Mouse (Mus musculus) embryonic facial prominence, embryonic 12.5 days (tissue): ENCODE results near the gene Ppp1r12a. TPM values are rescaled to one million over a fixed set of nuclear protein-coding genes. Genes with fewer than 3 reads are reported as not detected.
A peak's percentile ranks its signal among the peaks of the same experiment; 100 is the strongest.

Experiments used
- ATAC-seq: fragments of 200-750 bp; cut with Nextera tagmentation; 2 replicates; pipeline ENCODE4 v1.8.0; 2017; ENCODE audit not compliant: insufficient number of reproducible peaks, insufficient read depth, low FRiP score, low TSS enrichment
- H3K27ac ChIP-seq: fragments of 300-500 bp; sonication (generic); 2 replicates; pipeline ENCODE4 v1.5.1; 2016; ENCODE audit warnings: mild to moderate bottlenecking
- H3K27me3 ChIP-seq: fragments of 300-500 bp; sonication (generic); 2 replicates; pipeline ENCODE4 v1.6.1; 2016; ENCODE audit warnings: mild to moderate bottlenecking, moderate library complexity
- H3K36me3 ChIP-seq: fragments of 300-500 bp; sonication (generic); 2 replicates; pipeline ENCODE4 v1.6.1; 2016; ENCODE audit warnings: mild to moderate bottlenecking
- H3K4me1 ChIP-seq: fragments of 300-500 bp; sonication (generic); 2 replicates; pipeline ENCODE4 v1.6.1; 2016
- H3K4me2 ChIP-seq: fragments of 300-500 bp; sonication (generic); replicated peaks from 2 replicates; pipeline ENCODE4 v1.6.1; 2016; ENCODE audit warnings: mild to moderate bottlenecking, moderate library complexity
- H3K4me3 ChIP-seq: fragments of 300-500 bp; sonication (generic); 2 replicates; pipeline ENCODE4 v1.5.1; 2016; ENCODE audit warnings: mild to moderate bottlenecking
- H3K9ac ChIP-seq: fragments of 300-500 bp; sonication (generic); 2 replicates; pipeline ENCODE4 v1.6.1; 2016; ENCODE audit warnings: mild to moderate bottlenecking, moderate library complexity
- H3K9me3 ChIP-seq: fragments of 300-500 bp; sonication (generic); 2 replicates; pipeline ENCODE4 v1.6.1; 2016; ENCODE audit warnings: mild to moderate bottlenecking, moderate library complexity
- WGBS: fragments of 180-500 bp; shearing (Covaris S2); methylation state at CpG from one replicate; pipeline ENCODE4 v1.1.7; 2016; 5-methylcytosine and 5-hydroxymethylcytosine counted together
- polyA plus RNA-seq: library from polyadenylated mRNA; unstranded; fragments of >200 nt; fragmentation: Nextera tagmentation; extraction: Ambion mirVana; gene quantifications from 2 replicates; pipeline ENCODE4 v1.2.1, GENCODE M21; 2016

The Ppp1r12a gene
- polyA plus RNA-seq, 1 experiment from 2014 or later, result 85.8 TPM

DNA sequence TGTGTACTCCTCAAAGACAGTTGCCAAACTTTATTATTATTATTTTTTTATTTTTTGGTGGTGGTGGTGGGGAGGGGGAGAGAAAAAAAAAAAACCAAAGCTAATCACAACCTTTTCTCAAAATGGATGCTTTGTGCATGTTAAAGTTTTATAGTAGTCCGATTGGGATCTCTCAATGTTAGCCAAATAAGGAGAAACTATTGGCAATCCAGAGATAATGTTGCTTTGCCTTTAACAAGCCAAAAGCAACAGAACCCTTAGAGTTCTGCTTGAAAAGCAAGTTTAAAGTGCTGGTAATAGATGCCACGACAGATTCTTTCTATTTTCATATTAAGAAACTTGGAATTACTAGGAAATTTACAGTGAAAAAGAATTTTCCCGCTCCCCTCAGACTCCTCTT is 1.5 kb downstream of the Ppp1r12a start:
- no peak overlapping the region for H3K27ac ChIP-seq
- peaks cover 13% of the 10 kb centered on the region for H3K4me1 ChIP-seq
- WGBS, result 33% methylated on average over 3 of the region's 3 CpGs
- H3K4me3 ChIP-seq, result peak overlapping the region; percentile 99
- H3K4me2 ChIP-seq, result peak overlapping the region; percentile 62
- H3K27me3 ChIP-seq, result no peaks in the 10 kb centered on the region
- ATAC-seq, result no peak
- no peaks in the 10 kb centered on the region for H3K9me3 ChIP-seq
- peak overlapping the region; percentile 99 for H3K9ac ChIP-seq
- H3K36me3 ChIP-seq, result no peaks in the 10 kb centered on the region

DNA sequence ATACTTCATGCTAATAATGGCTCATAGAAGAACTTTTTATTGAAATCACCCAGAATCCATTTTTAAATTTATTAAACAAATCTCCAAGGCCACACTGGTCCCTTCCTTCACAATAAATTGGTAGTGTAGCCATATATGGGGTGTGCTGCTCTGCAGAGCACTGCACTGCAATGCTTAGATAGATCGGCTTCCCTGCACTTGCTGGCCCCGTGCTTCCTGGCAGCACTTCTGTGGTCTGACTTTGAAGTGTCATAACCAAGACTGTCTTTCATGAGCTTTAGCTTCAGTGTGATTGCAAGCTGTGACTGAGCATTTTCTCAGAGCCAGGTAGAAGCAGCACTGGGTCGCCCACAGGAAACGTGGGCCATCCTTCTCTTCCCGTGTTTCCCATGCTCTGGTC is 5.8 kb downstream of the Ppp1r12a start:
- 87% methylated on average over 5 of the region's 5 CpGs for WGBS
- Histone ChIP-seq H3K4me2 (no peak overlapping the region), H3K9ac (no peak overlapping the region), H3K4me3 (no peak overlapping the region), H3K27me3 (no peaks in the 10 kb centered on the region), H3K27ac (no peak overlapping the region), H3K9me3 (no peaks in the 10 kb centered on the region), H3K4me1 (peaks cover 14% of the 10 kb centered on the region), H3K36me3 (no peaks in the 10 kb centered on the region)
- ATAC-seq, result no peak

DNA sequence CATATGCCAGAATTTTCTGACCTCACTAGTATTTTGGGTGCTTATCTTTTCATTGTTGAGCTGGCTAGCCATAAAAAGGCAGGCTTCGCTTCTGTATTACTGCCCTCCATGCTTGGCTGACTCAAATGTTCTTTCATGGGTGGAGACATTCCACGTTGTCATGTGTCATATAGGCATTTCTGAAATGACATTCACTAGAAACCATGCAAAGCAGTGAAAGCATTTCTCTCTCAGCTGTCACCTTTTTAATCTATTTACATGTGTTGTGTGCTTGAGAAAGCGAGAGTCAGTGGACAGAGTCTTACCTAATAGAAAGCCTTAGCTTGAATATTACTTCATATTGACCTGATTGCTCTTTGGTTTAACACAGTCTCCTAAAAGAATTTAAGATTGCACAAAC is 8.8 kb downstream of the Ppp1r12a start:
- 84% methylated on average over 3 of the region's 3 CpGs for WGBS
- H3K27me3 ChIP-seq, result no peaks in the 10 kb centered on the region
- no peak overlapping the region for H3K9ac ChIP-seq
- H3K4me1 ChIP-seq, result peaks cover 7% of the 10 kb centered on the region
- H3K36me3 ChIP-seq, result no peaks in the 10 kb centered on the region
- H3K4me3 ChIP-seq, result no peak overlapping the region
- H3K27ac ChIP-seq, result no peak overlapping the region
- H3K4me2 ChIP-seq, result no peak overlapping the region
- no peaks in the 10 kb centered on the region for H3K9me3 ChIP-seq
- no peak for ATAC-seq

DNA sequence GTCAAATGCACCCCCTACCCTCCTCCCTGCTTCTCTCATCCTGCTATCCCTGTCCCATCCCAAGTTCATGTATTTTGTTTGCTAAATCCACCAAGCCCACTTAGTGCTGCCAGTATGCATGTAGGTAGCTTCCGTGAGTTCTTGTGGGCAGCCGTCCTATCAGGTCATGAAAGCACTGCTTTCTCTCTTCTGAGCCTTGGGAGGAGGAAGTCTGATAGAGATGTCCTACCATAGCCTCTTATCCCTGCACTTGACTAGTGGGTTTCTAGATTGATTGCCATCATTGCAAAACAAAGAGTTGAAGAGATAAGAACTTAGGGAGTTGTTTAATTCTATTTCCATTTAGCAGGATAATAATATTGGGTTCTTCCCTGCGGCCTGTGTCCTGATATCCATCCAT is 9.6 kb downstream of the Ppp1r12a start:
- no peak overlapping the region for H3K27ac ChIP-seq
- H3K4me2 ChIP-seq, result no peak overlapping the region
- H3K9ac ChIP-seq, result no peak overlapping the region
- peaks cover 7% of the 10 kb centered on the region for H3K4me1 ChIP-seq
- 89% methylated on average over 3 of the region's 3 CpGs for WGBS
- H3K27me3 ChIP-seq, result no peaks in the 10 kb centered on the region
- no peak overlapping the region for H3K4me3 ChIP-seq
- no peak for ATAC-seq
- H3K9me3 ChIP-seq, result no peaks in the 10 kb centered on the region
- no peaks in the 10 kb centered on the region for H3K36me3 ChIP-seq

DNA sequence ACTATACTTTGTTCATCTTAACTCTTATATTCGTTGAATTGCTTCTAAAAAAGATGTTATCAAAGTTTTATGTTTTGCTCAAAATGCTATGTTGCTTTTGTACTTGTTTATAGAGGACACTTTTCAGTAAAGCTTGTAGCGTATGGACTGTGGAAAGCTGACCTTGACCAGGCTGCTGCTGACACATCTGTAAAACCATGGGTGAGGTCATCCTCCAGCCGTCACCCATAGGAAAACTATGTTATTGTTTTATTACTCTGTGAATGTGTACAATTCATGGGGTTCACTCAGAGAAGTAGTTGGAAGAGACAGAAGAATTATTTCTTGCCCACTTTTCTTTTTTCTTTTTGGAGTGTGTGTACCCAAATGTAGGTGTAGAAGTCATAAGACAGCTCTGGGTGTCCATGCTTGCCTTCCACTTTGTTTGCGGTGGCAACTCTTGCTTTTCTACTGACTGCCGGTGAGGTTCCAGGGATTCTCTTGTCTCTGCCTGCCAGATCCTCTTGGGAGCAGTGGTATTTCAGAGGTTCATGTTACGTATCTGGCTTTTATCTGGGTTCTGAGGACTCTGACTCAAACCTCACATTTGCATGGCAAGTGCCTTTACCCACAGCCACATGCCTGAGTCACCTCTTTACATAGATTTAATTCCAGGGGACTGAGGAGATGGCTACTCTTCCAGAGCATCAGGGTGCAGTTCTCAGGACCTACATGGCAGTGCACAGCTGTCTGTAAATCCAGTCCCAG is 11.0 kb downstream of the Ppp1r12a start:
- WGBS, result 54% methylated on average over 6 of the region's 6 CpGs
- Histone ChIP-seq H3K9ac (no peak overlapping the region), H3K4me1 (peaks cover 7% of the 10 kb centered on the region), H3K4me3 (no peak overlapping the region), H3K4me2 (no peak overlapping the region), H3K27me3 (no peaks in the 10 kb centered on the region), H3K9me3 (no peaks in the 10 kb centered on the region), H3K27ac (no peak overlapping the region), H3K36me3 (no peaks in the 10 kb centered on the region)
- no peak for ATAC-seq

DNA sequence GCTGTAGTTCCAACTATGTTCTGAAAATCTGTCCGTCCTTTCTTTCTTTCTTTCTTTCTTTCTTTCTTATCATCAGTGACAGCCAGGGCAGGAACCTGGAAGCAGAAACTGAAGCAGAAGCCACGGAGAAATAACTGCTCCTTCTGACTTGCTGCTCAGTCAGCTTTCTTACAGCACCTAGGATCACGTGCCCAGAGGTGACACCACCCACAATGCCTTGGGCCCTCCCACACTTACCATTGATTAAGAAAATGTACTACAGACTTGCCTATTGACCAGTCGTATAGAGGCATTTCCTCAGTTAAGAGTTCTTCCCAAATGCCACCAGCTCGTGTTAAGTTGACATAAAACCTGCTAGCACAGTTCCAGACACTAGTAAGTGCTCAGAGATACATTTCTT is 12.1 kb downstream of the Ppp1r12a start:
- WGBS, result 79% methylated on average over 5 of the region's 5 CpGs
- Histone ChIP-seq H3K4me2 (no peak overlapping the region), H3K4me1 (peaks cover 7% of the 10 kb centered on the region), H3K9ac (no peak overlapping the region), H3K9me3 (no peaks in the 10 kb centered on the region), H3K27ac (no peak overlapping the region), H3K27me3 (no peaks in the 10 kb centered on the region), H3K36me3 (no peaks in the 10 kb centered on the region), H3K4me3 (no peak overlapping the region)
- ATAC-seq, result no peak

DNA sequence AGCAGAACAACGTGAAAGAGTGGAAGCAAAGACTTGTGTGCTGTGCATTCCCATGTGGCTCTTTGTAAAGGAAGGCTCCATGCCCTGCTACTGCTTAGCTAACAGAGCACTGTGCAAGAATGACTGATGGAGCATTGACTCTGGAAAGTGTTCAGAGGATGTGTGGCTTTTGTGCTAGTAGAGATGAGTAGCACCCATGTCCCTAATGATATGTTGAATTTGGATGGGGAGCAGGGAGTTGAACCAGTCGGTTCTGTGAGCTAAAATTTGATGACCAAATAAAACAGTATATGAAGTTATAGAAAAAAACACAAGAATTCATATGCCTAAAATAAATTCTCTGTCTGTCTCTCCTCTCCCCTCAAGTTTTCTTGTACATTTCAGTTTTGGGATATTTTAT is 13.9 kb downstream of the Ppp1r12a start:
- Histone ChIP-seq H3K27me3 (no peaks in the 10 kb centered on the region), H3K4me2 (no peak overlapping the region), H3K9ac (no peak overlapping the region), H3K9me3 (no peaks in the 10 kb centered on the region), H3K4me3 (no peak overlapping the region), H3K36me3 (no peaks in the 10 kb centered on the region), H3K27ac (no peak overlapping the region), H3K4me1 (peaks cover 7% of the 10 kb centered on the region)
- WGBS, result 71% methylated on average over 2 of the region's 2 CpGs
- ATAC-seq, result no peak

DNA sequence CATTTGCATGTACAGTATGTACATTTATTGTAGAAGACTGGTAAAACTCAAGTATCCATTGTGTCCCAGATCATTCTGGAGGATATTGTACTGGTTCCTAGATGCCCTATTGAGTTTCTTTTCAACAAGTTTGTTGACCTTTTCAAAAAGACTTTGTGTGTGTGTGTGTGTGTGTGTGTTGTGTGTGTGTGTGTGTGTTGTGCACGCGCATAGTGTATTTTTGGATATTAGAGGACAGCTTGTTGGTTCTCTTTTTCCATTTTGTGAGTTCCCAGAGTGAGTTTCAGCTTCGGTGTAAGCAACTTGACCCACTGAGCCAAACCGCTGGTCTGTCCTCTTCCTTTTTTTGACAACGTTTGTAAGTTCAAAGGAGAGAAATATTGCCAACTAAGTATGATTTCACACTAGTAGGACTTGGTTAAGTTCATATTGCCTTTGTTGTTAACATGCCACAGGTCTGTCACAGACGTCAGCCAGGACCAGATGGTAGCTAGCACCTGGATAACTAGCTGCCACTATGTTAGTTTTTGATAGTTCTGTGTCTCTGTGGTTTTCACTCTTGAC is 16.4 kb downstream of the Ppp1r12a start:
- no peak for ATAC-seq
- 89% methylated on average over 6 of the region's 6 CpGs for WGBS

DNA sequence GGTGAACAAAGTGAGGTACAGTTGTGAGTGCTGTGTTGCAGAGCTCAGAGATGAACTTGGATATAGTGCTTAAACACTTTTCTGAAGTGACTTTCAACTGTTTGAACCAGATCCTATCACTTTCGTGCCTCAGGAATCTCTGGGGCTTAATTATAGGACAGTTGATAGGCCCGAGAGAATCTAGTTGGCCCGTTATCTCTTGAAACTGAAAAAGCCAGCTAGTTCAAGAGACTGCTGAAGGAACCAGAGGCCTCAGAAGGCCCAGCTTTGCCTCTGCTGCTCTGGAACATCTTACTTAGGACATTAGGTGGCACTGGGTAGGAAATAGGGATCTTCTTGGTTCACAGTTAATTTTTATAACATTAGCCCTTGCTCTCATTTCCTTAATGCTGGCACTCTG is 17.4 kb downstream of the Ppp1r12a start:
- H3K27ac ChIP-seq, result no peak overlapping the region
- H3K9me3 ChIP-seq, result no peaks in the 10 kb centered on the region
- H3K9ac ChIP-seq, result no peak overlapping the region
- no peak overlapping the region for H3K4me3 ChIP-seq
- no peak for ATAC-seq
- no peaks in the 10 kb centered on the region for H3K4me1 ChIP-seq
- WGBS, result 50% methylated on average over 3 of the region's 3 CpGs
- no peaks in the 10 kb centered on the region for H3K27me3 ChIP-seq
- H3K36me3 ChIP-seq, result no peaks in the 10 kb centered on the region
- no peak overlapping the region for H3K4me2 ChIP-seq

More for the DNA sequence above, 16.4 kb downstream of the Ppp1r12a start:
- Histone ChIP-seq H3K27ac (no peak overlapping the region), H3K9me3 (no peaks in the 10 kb centered on the region), H3K27me3 (no peaks in the 10 kb centered on the region), H3K4me1 (peaks cover under 1% of the 10 kb centered on the region), H3K4me3 (no peak overlapping the region), H3K4me2 (no peak overlapping the region), H3K36me3 (no peaks in the 10 kb centered on the region), H3K9ac (no peak overlapping the region)

DNA sequence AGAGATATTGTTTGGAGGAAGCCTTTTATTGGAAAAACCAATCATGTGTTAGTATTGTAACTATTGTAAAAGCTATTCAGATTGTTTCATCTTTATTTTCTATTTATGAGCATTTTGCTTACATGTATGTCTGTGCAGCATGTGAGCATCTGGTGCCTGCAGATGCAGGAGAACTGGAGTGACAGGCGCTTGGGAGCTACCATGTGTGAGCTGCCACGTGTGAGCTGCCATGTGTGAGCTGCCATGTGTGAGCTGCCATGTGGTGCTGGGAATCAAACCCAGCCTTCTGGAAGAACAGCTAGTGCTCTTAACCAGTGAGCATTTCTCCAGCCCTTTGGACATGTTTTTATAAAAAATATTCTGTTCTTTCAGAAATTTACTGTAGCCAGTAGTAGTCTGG is 18.3 kb downstream of the Ppp1r12a start:
- 85% methylated on average over 2 of the region's 2 CpGs for WGBS
- H3K4me2 ChIP-seq, result no peak overlapping the region
- no peaks in the 10 kb centered on the region for H3K36me3 ChIP-seq
- H3K9me3 ChIP-seq, result no peaks in the 10 kb centered on the region
- no peak overlapping the region for H3K9ac ChIP-seq
- no peak overlapping the region for H3K4me3 ChIP-seq
- H3K4me1 ChIP-seq, result no peaks in the 10 kb centered on the region
- no peaks in the 10 kb centered on the region for H3K27me3 ChIP-seq
- ATAC-seq, result no peak
- H3K27ac ChIP-seq, result no peak overlapping the region

DNA sequence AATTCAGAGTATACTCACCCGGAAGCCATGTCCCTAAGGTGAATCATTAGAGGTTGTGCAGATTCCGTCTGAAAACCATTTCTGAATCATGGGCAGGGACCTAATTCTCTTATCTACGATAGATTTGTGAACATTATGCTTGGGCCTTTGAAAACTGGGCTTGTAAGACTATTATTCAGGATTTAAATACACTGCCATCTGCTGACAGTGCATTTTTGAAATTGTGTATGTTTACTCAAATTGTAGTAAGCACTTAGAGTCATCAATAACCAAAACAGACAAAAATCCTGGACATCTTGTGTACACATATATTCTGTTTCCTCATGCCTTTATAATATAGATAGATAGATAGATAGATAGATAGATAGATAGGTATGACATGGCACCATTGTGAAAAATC is 19.9 kb downstream of the Ppp1r12a start:
- Histone ChIP-seq H3K4me3 (no peak overlapping the region), H3K36me3 (no peaks in the 10 kb centered on the region), H3K9ac (no peak overlapping the region), H3K27ac (no peak overlapping the region), H3K9me3 (no peaks in the 10 kb centered on the region), H3K4me2 (no peak overlapping the region), H3K27me3 (no peaks in the 10 kb centered on the region), H3K4me1 (no peaks in the 10 kb centered on the region)
- no peak for ATAC-seq
- WGBS, result 88% methylated on average over 3 of the region's 3 CpGs

DNA sequence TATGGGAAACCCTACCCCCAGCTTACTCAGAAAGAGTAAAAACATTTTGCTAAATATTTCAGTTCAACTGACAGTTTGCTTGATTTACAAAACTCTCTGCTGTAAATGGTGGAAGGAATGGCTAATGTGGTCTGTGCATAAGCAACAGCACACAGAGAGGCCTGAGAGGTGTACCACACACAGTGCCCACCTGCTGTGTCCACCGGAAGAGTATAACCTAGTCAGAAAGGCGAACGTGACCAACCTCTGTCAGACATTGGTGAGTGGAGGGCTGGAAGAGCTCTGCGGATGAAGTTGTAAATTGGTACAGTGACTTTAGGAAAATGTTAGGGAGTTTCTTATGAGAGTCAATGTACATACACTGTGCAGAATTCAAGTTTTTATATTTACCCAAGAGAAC is 20.4 kb downstream of the Ppp1r12a start:
- 82% methylated on average over 4 of the region's 4 CpGs for WGBS
- no peak overlapping the region for H3K4me3 ChIP-seq
- no peaks in the 10 kb centered on the region for H3K4me1 ChIP-seq
- no peaks in the 10 kb centered on the region for H3K9me3 ChIP-seq
- no peak overlapping the region for H3K9ac ChIP-seq
- no peaks in the 10 kb centered on the region for H3K36me3 ChIP-seq
- no peak for ATAC-seq
- no peaks in the 10 kb centered on the region for H3K27me3 ChIP-seq
- H3K4me2 ChIP-seq, result no peak overlapping the region
- no peak overlapping the region for H3K27ac ChIP-seq
